ENCODE assay signal across 28 mouse cellular contexts in genomic region chr10:59889339-59889738, GRCm38 (mm10). TPM values are rescaled to one million over a fixed set of nuclear protein-coding genes. Genes with fewer than 3 reads are reported as not detected.
DNase-seq lines count a peak whose midpoint lies in the region; ATAC-seq lines count a peak whose summit lies in the region.
"Had no signal": no experiment of that assay in that cellular context is flagged by ENCODE, and none has a peak within 500 bp of the region (broad histone marks: within the 10 kb centered on the region; RNA-seq: fewer than 3 reads in every experiment).

No protein-coding gene starts in this region.

- H3K27me3 ChIP-seq in hindbrain, embryonic 13.5 days: no peaks in the 10 kb centered on the region
- H3K27me3 ChIP-seq in hindbrain, embryonic 14.5 days (ENCODE audit: control insufficient read depth, insufficient read depth, low read length): no peaks in the 10 kb centered on the region
- H3K27me3 ChIP-seq in lung, embryonic 15.5 days: no peaks in the 10 kb centered on the region
- H3K27me3 ChIP-seq: embryonic facial prominence, embryonic 13.5 days; heart, embryonic 12.5 days; kidney, embryonic 15.5 days; limb, embryonic 15.5 days; midbrain, embryonic 12.5 days had no signal

- no peak for ATAC-seq in hindbrain, embryonic 13.5 days (ENCODE audit: low FRiP score)
- ATAC-seq in hindbrain, embryonic 14.5 days (ENCODE audit: low FRiP score): no peak
- no peak for ATAC-seq in lung, embryonic 15.5 days (ENCODE audit: borderline replicate concordance, extremely low read depth, low FRiP score, low TSS enrichment)
- peak; percentile 13 to 19; a peak in 1 of 4 replicates for ATAC-seq in hematopoietic stem cell, adult 5-6 weeks (replicated peaks in 1 of 2; ENCODE audit: insufficient read depth in 1 of 2, low FRiP score in 2 of 2, low TSS enrichment in 1 of 2, low read depth in 1 of 2, poor library complexity in 2 of 2, severe bottlenecking in 2 of 2)
- ATAC-seq in megakaryocyte-erythroid progenitor cell, adult 5-6 weeks (replicated peaks; ENCODE audit: low FRiP score, low TSS enrichment, poor library complexity, severe bottlenecking): no peak
- ATAC-seq: forebrain, embryonic 14.5 days had no signal

- DNase-seq in hindbrain, embryonic 14.5 days (ENCODE audit: low spot score): no peak
- no peak for DNase-seq in lung, postnatal 36 days
- DNase-seq in B cell, adult 2 months: peak; percentile 43 to 55
- no peak for DNase-seq in kidney, postnatal 10 days
- DNase-seq: adrenal gland, adult 8-10 months; cerebellum, adult 18-20 months; cerebellum, postnatal 25 days; embryo, embryonic 11 days; gastrocnemius, adult 2 months; heart, postnatal 10 days; kidney, adult 11 months; kidney, postnatal 4 days; left cerebral cortex, postnatal 4 days; thymus, adult 2 months; thymus, postnatal 4 days had no signal

- H3K9ac ChIP-seq in hindbrain, embryonic 13.5 days: peak overlapping the region; percentile 19; the same call in 1 of the 2 replicates
- no peak overlapping the region for H3K9ac ChIP-seq in hindbrain, embryonic 14.5 days
- no peak overlapping the region for H3K9ac ChIP-seq in lung, embryonic 15.5 days
- H3K9ac ChIP-seq: embryonic facial prominence, embryonic 13.5 days; heart, embryonic 12.5 days; kidney, embryonic 15.5 days; limb, embryonic 15.5 days; midbrain, embryonic 12.5 days had no signal

- peaks cover 31% of the 10 kb centered on the region for H3K4me1 ChIP-seq in hindbrain, embryonic 13.5 days (replicated peaks)
- no peaks in the 10 kb centered on the region for H3K4me1 ChIP-seq in hindbrain, embryonic 14.5 days (replicated peaks; ENCODE audit: control insufficient read depth, insufficient read depth, low read length)
- H3K4me1 ChIP-seq in lung, embryonic 15.5 days: peaks cover 13% of the 10 kb centered on the region; the same call in 1 of the 2 replicates

- H3K4me2 ChIP-seq in hindbrain, embryonic 13.5 days: no peak overlapping the region
- no peak overlapping the region for H3K4me2 ChIP-seq in hindbrain, embryonic 14.5 days (replicated peaks)
- H3K4me2 ChIP-seq in lung, embryonic 15.5 days: no peak overlapping the region
- H3K4me2 ChIP-seq: embryonic facial prominence, embryonic 13.5 days; heart, embryonic 12.5 days; kidney, embryonic 15.5 days; limb, embryonic 15.5 days; midbrain, embryonic 12.5 days had no signal

- H3K27ac ChIP-seq in hindbrain, embryonic 13.5 days: no peak overlapping the region
- H3K27ac ChIP-seq in hindbrain, embryonic 14.5 days: no peak overlapping the region
- peak overlapping the region; percentile 26 for H3K27ac ChIP-seq in lung, embryonic 15.5 days
- H3K27ac ChIP-seq: embryonic facial prominence, embryonic 13.5 days; gastrocnemius, adult 2 months; kidney, embryonic 15.5 days; left cerebral cortex, adult 2 months; limb, embryonic 15.5 days; macrophage; midbrain, embryonic 12.5 days had no signal

- H3K9me3 ChIP-seq in hindbrain, embryonic 13.5 days: no peaks in the 10 kb centered on the region
- H3K9me3 ChIP-seq in hindbrain, embryonic 14.5 days (ENCODE audit: control insufficient read depth, low read length): no peaks in the 10 kb centered on the region
- H3K9me3 ChIP-seq in lung, embryonic 15.5 days: no peaks in the 10 kb centered on the region
- H3K9me3 ChIP-seq: embryonic facial prominence, embryonic 13.5 days; heart, embryonic 12.5 days; kidney, embryonic 15.5 days; limb, embryonic 15.5 days; midbrain, embryonic 12.5 days had no signal

- peaks cover 35% of the 10 kb centered on the region for H3K36me3 ChIP-seq in hindbrain, embryonic 13.5 days
- H3K36me3 ChIP-seq in hindbrain, embryonic 14.5 days (replicated peaks; ENCODE audit: control insufficient read depth, insufficient read depth): peaks cover 34% of the 10 kb centered on the region
- H3K36me3 ChIP-seq in lung, embryonic 15.5 days: peaks cover 36% of the 10 kb centered on the region

- no peak overlapping the region for H3K4me3 ChIP-seq in hindbrain, embryonic 13.5 days
- H3K4me3 ChIP-seq in hindbrain, embryonic 14.5 days (replicated peaks; ENCODE audit: low read length): no peak overlapping the region
- H3K4me3 ChIP-seq in lung, embryonic 15.5 days: no peak overlapping the region
- H3K4me3 ChIP-seq: embryonic facial prominence, embryonic 13.5 days; erythroblast, embryonic 14.5 days; gastrocnemius, adult 2 months; heart, embryonic 12.5 days; kidney, embryonic 15.5 days; left cerebral cortex, adult 2 months; limb, embryonic 15.5 days; midbrain, embryonic 12.5 days had no signal

- 89% methylated on average over 7 of the region's 7 CpGs for WGBS in hindbrain, embryonic 13.5 days
- 94% methylated on average over 7 of the region's 7 CpGs for WGBS in hindbrain, embryonic 14.5 days
- 77% methylated on average over 7 of the region's 7 CpGs for WGBS in lung, embryonic 15.5 days

RNA-seq across cellular contexts. Expression of gene Dnajb12, which starts 10.0 kb away (rescaled TPM):
- 18.4 and 19.2 TPM in 2 replicates for polyA plus RNA-seq in hindbrain, embryonic 13.5 days (2015; fragmentation: Nextera tagmentation; extraction: Ambion mirVana)
- 20.6 and 22.5 TPM in 2 replicates for polyA plus RNA-seq in hindbrain, embryonic 14.5 days (2014; fragmentation: Nextera tagmentation; extraction: Ambion mirVana)
- polyA plus RNA-seq in lung, embryonic 15.5 days (2015; fragmentation: Nextera tagmentation; extraction: Ambion mirVana): 21.0 and 24.1 TPM in 2 replicates
- 24.3 and 26.6 TPM in 2 replicates for total RNA-seq in hematopoietic stem cell, adult 5-6 weeks (2017)
- 27.1 and 35.8 TPM in 2 replicates for total RNA-seq in megakaryocyte-erythroid progenitor cell, adult 5-6 weeks (2014; fragmentation: Nextera tagmentation)
- 15.1 and 27.7 TPM in 2 replicates for total RNA-seq in megakaryocyte-erythroid progenitor cell, adult 5-6 weeks (2017)

Comparison
In these comparisons a context has a peak if more than half of its experiments do, and no peak if none do; other contexts are left out.
1. ATAC-seq: peak in hematopoietic stem cell, adult 5-6 weeks (2 of 2); none in hindbrain, embryonic 13.5 days (single experiment), hindbrain, embryonic 14.5 days (single experiment), lung, embryonic 15.5 days (single experiment) and megakaryocyte-erythroid progenitor cell, adult 5-6 weeks (single experiment).
2. DNase-seq: peak in B cell, adult 2 months (2 of 2); none in hindbrain, embryonic 14.5 days (single experiment), lung, postnatal 36 days (single experiment) and kidney, postnatal 10 days (single experiment).